Mouse (Mus musculus) CH12.LX (cell line): ENCODE measurements around the gene Gatad2a. TPM values are rescaled to one million over a fixed set of nuclear protein-coding genes. Genes with fewer than 3 reads are reported as not detected.

Source experiments
- DNase-seq: peaks from one replicate; pipeline ENCODE4 v3.0.0-alpha.2; 2013; ENCODE audit errors: extremely low read depth
- H3K27ac ChIP-seq: 2 replicates; pipeline ENCODE4 v1.5.1; 2012; ENCODE audit warnings: low read depth, mild to moderate bottlenecking, control low read depth, moderate library complexity; ENCODE audit not compliant: insufficient read depth
- H3K27me3 ChIP-seq: replicated peaks from 2 replicates; pipeline ENCODE3; 2012; ENCODE audit warnings: inconsistent platforms
- H3K36me3 ChIP-seq, 2 experiments: replicated peaks in 1 of 2; 2 replicates each; pipeline versions ENCODE3 to v1.6.1; 2012; ENCODE audit warnings: inconsistent platforms in 1 of 2, low read length in 1 of 2, mild to moderate bottlenecking in 1 of 2, mixed read lengths in 1 of 2, moderate library complexity in 1 of 2; ENCODE audit not compliant: control insufficient read depth in 1 of 2, insufficient read depth in 1 of 2
- H3K4me1 ChIP-seq, 2 experiments: 2 replicates each; pipeline ENCODE4 v1.6.1; 2012; ENCODE audit warnings: inconsistent platforms in 1 of 2, moderate library complexity in 1 of 2; ENCODE audit not compliant: insufficient read depth in 2 of 2, control insufficient read depth in 1 of 2
- H3K4me2 ChIP-seq: 2 replicates; pipeline ENCODE4 v1.6.1; 2012; ENCODE audit warnings: low read depth, mild to moderate bottlenecking, control low read depth; ENCODE audit not compliant: poor library complexity, insufficient read depth, severe bottlenecking
- H3K4me3 ChIP-seq, 3 experiments: fragments of 150-350 bp in 1 of 3; sonication (generic) in 1 of 3; replicated peaks in 1 of 3; 2 replicates each; pipeline versions ENCODE3 to v1.5.1; 2011 to 2012; ENCODE audit warnings: low read depth in 2 of 3, low read length in 2 of 3, mild to moderate bottlenecking in 2 of 3, moderate library complexity in 2 of 3, control low read depth in 1 of 3, improper control_type of control experiment in 1 of 3, inconsistent platforms in 1 of 3, mixed read lengths in 1 of 3; ENCODE audit not compliant: poor library complexity in 1 of 3
- H3K79me2 ChIP-seq: replicated peaks from 2 replicates; pipeline ENCODE4 v1.6.1; 2012; ENCODE audit warnings: mild to moderate bottlenecking, moderate library complexity; ENCODE audit not compliant: control insufficient read depth, poor library complexity, insufficient read depth, severe bottlenecking; ENCODE audit errors: extremely low read depth
- H3K9ac ChIP-seq: 2 replicates; pipeline ENCODE4 v1.6.1; 2012; ENCODE audit warnings: low read depth, mild to moderate bottlenecking, control low read depth, moderate library complexity; ENCODE audit not compliant: insufficient read depth
- H3K9me3 ChIP-seq: replicated peaks from 2 replicates; pipeline ENCODE3; 2012; ENCODE audit warnings: low read length, inconsistent platforms, mixed read lengths
- JUND ChIP-seq: conservative IDR thresholded peaks from 2 replicates; pipeline ENCODE4 v1.6.1; 2011; ENCODE audit warnings: low read depth, low read length, improper control_type of control experiment
- KAT2A ChIP-seq: IDR thresholded peaks from 2 replicates; pipeline ENCODE4 v1.6.1; 2012; ENCODE audit warnings: low read length, improper control_type of control experiment, inconsistent platforms; ENCODE audit not compliant: insufficient replicate concordance
- MAFK ChIP-seq: IDR thresholded peaks from 2 replicates; pipeline ENCODE4 v1.6.1; 2011; ENCODE audit warnings: low read length, improper control_type of control experiment; ENCODE audit not compliant: insufficient replicate concordance
- MAZ ChIP-seq: IDR thresholded peaks from 2 replicates; pipeline ENCODE4 v1.6.1; 2012; ENCODE audit warnings: low read depth, mild to moderate bottlenecking, inconsistent platforms, low read length, improper control_type of control experiment, moderate library complexity
- MXI1 ChIP-seq: IDR thresholded peaks from 2 replicates; pipeline ENCODE4 v1.6.1; 2011; ENCODE audit warnings: mild to moderate bottlenecking, low read depth, low read length, improper control_type of control experiment
- NELFE ChIP-seq: IDR thresholded peaks from 2 replicates; pipeline ENCODE4 v1.6.1; 2011; ENCODE audit warnings: low read depth, low read length, improper control_type of control experiment
- SMC3 ChIP-seq: IDR thresholded peaks from 2 replicates; pipeline ENCODE4 v1.6.1; 2011; ENCODE audit warnings: low read depth, low read length, improper control_type of control experiment
- TBP ChIP-seq: conservative IDR thresholded peaks from 2 replicates; pipeline ENCODE4 v1.6.1; 2011; ENCODE audit warnings: low read depth, low read length, improper control_type of control experiment
- TCF12 ChIP-seq: IDR thresholded peaks from 2 replicates; pipeline ENCODE4 v1.6.1; 2014; ENCODE audit warnings: low read depth, mild to moderate bottlenecking, inconsistent platforms, low read length, improper control_type of control experiment
- UBTF ChIP-seq: IDR thresholded peaks from 2 replicates; pipeline ENCODE4 v1.6.1; 2012; ENCODE audit warnings: low read depth, mild to moderate bottlenecking, inconsistent platforms, low read length, improper control_type of control experiment, moderate library complexity
- USF2 ChIP-seq: conservative IDR thresholded peaks from 2 replicates; pipeline ENCODE4 v1.6.1; 2011; ENCODE audit warnings: low read depth, low read length, improper control_type of control experiment
- ZC3H11A ChIP-seq: IDR thresholded peaks from 2 replicates; pipeline ENCODE4 v1.6.1; 2012; ENCODE audit warnings: low read depth, mild to moderate bottlenecking, inconsistent platforms, low read length, improper control_type of control experiment
- ZNF384 ChIP-seq: IDR thresholded peaks from 2 replicates; pipeline ENCODE4 v1.6.1; 2012; ENCODE audit warnings: low read depth, low read length, improper control_type of control experiment, inconsistent platforms
- dilution Hi-C: fragments of 300-500 bp; cut with MboI; formaldehyde crosslinking; loops from 2 replicates; pipeline ENCODE4 v1.14.3; 2020; ENCODE audit warnings: low sequenced_read_pairs; ENCODE audit not compliant: extremely low pct_unique_long_range_greater_than_20kb, extremely low pct_ligation_motif_present
- in situ Hi-C: fragments of 300-500 bp; cut with MboI; formaldehyde crosslinking; loops from 3 replicates; pipeline ENCODE4 v1.14.3; 2019; ENCODE audit warnings: low sequenced_read_pairs, low pct_ligation_motif_present, low pct_unique_long_range_greater_than_20kb, mixed read lengths
- polyA plus RNA-seq: library from polyadenylated mRNA; unstranded; fragments of >175 nt; gene quantifications from 2 replicates; pipeline ENCODE4 v1.2.1, GENCODE M21; 2012; ENCODE audit warnings: low read depth; ENCODE audit not compliant: insufficient read length
- total RNA-seq, 2 experiments: library from RNA; depleted of rRNA; stranded (reverse); fragments of 300-350 nt in 1 of 2; fragments of >200 nt in 1 of 2; gene quantifications; 2 replicates each; pipeline ENCODE4 v1.2.3; 2012 to 2014

Gene Gatad2a
- total and polyA plus RNA-seq, 3 experiments = 35.7 to 95.1 (median 70.8) TPM

DNA sequence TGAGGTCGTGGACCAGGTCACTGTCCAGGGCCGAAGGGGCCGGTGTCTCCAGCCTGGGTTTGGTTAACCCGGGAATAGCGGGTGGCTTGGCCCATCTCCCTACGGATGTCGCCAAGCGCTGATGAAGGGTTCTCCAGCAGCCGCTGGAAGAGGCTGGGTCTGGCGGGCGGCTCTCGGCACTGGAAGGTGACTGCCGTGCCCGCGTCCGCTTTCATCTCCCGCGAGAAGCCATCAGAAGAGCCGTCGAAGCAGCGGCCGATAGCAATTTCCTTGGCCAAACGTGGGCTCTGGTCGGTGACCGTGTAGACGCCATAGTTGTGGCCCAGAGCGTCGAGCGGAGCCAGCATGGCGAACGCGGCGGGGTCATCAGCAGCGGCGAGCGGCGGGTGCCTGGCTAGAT lies 115.3 kb downstream of the Gatad2a start:
- Histone ChIP-seq H3K9ac (no peak overlapping the region), H3K4me3 (no peak overlapping the region), H3K4me2 (no peak overlapping the region), H3K4me1 (no peaks in the 10 kb centered on the region), H3K36me3 (peaks cover 0 to 20% of the 10 kb centered on the region in 2 experiments), H3K9me3 (peaks cover 31% of the 10 kb centered on the region)
- TF ChIP-seq SMC3 (no peak), MAFK (no peak)
- TF ChIP-seq, all 38 proteins: peak for 0
- DNase-seq = no peak
- Histone ChIP-seq H3K79me2 (no peaks in the 10 kb centered on the region), H3K27me3 (no peaks in the 10 kb centered on the region), H3K27ac (no peak overlapping the region)
- in situ Hi-C loops (no loop called here), dilution Hi-C loops (no loop called here)

DNA sequence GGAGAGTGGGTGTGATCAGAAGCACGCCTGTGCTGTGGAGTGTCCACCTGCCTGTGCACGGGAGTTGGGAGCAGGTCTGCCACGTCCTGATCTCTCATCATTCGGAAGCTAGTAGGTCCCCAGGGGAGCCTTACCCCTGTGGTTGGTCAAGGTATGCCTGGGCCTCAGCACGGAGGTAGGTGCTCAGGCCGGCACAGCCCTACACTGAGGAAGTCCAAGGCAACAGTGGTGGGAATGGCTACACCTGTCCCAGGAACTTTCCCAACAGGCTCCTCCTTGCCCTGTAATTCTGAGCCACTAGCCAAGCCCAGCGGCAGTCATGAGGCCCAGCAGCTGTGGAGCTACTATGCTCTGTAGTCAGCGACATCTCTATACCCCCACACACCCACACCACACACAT lies 116.5 kb downstream of the Gatad2a start:
- H3K79me2 ChIP-seq = no peaks in the 10 kb centered on the region
- no peak for TF ChIP-seq NELFE
- no peak for TF ChIP-seq ZNF384
- TF ChIP-seq MAZ = no peak
- TF ChIP-seq MAFK = no peak
- no peak for TF ChIP-seq JUND

DNA sequence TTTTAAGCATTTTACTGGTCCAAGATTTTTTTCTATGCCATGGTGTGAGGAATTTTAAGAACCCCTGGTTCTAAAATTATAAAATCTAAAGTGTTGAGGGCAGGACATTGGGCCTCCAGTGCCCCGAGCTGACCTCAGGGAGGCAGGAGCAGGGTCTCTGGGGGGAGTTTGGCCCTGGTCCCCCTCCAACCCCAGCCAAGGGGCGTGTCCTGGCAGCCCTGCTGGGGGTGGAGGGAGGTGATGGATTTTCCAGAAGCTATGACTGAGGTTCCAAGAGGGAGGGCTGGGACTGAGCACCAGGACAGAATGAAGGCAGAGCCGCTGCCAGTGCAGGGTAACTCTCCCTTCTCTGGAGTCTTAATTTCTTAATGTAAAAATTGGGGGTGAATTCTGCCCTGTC lies 118.2 kb downstream of the Gatad2a start:
- H3K9ac ChIP-seq = no peak overlapping the region
- H3K79me2 ChIP-seq = no peaks in the 10 kb centered on the region
- no peak overlapping the region for H3K4me3 ChIP-seq
- in situ Hi-C loops (no loop called here), dilution Hi-C loops (no loop called here)
- DNase-seq = no peak
- H3K4me2 ChIP-seq = no peak overlapping the region
- no peaks in the 10 kb centered on the region for H3K27me3 ChIP-seq
- no peak for TF ChIP-seq ZC3H11A
- TF ChIP-seq KAT2A = no peak
- TF ChIP-seq TCF12 = no peak
- TF ChIP-seq TBP = no peak
- TF ChIP-seq USF2 = no peak
- TF ChIP-seq MXI1 = no peak
- TF ChIP-seq ZNF384 = no peak
- no peak for TF ChIP-seq MAZ
- TF ChIP-seq UBTF = no peak
- H3K27ac ChIP-seq = no peak overlapping the region
- H3K36me3 ChIP-seq = peaks cover 0 to 20% of the 10 kb centered on the region in 2 experiments
- peaks cover 27% of the 10 kb centered on the region for H3K9me3 ChIP-seq
- no peaks in the 10 kb centered on the region for H3K4me1 ChIP-seq

More for the DNA sequence above, 116.5 kb downstream of the Gatad2a start:
- dilution Hi-C loops = no loop called here
- in situ Hi-C loops = no loop called here
- peaks cover 0 to 20% of the 10 kb centered on the region in 2 experiments for H3K36me3 ChIP-seq
- no peak overlapping the region for H3K9ac ChIP-seq
- H3K27me3 ChIP-seq = no peaks in the 10 kb centered on the region
- H3K27ac ChIP-seq = no peak overlapping the region
- no peak overlapping the region for H3K4me2 ChIP-seq
- H3K4me1 ChIP-seq = no peaks in the 10 kb centered on the region
- H3K9me3 ChIP-seq = peaks cover 31% of the 10 kb centered on the region
- DNase-seq = no peak
- H3K4me3 ChIP-seq = no peak overlapping the region
